Comparison of ENCODE assay signal across 26 mouse cellular contexts in the genomic region with DNA sequence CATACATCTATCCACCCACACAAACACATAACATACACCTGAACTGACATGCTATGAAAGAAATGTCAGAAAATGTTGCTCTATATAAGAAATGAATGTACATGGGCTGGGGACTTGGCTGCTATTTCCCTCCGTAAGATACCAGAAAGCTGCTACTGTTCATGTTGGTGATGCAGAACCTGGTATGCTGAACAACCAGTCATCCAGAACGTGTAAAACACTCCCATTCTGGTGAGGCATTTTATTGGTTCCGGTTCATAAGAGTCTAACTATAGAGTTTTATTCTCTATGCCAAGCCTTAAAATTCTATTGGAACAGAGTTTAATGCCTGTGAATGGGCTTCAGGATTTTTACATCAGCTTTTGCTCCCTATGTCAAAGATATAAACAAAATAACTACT. TPM values are rescaled to one million over a fixed set of nuclear protein-coding genes. Genes with fewer than 3 reads are reported as not detected.
A peak's percentile ranks its signal among the peaks of the same experiment; 100 is the strongest.
DNase-seq lines count a peak whose midpoint lies in the region; ATAC-seq and TF ChIP-seq lines count a peak whose summit lies in the region.
"Had no signal": no experiment of that assay in that cellular context is flagged by ENCODE, and none has a peak within 500 bp of the region (broad histone marks: within the 10 kb centered on the region; RNA-seq: fewer than 3 reads in every experiment).

No protein-coding gene starts in this region.

- H3K27ac ChIP-seq in kidney, adult 2 months (ENCODE audit: insufficient read depth, low read depth, low read length), result no peak overlapping the region
- peak overlapping the region; percentile 80 for H3K27ac ChIP-seq in kidney, embryonic 15.5 days
- no peak overlapping the region for H3K27ac ChIP-seq in intestine, embryonic 15.5 days
- H3K27ac ChIP-seq: embryonic facial prominence, embryonic 12.5 days; embryonic facial prominence, embryonic 15.5 days; gastrocnemius, adult 2 months; heart, embryonic 15.5 days; hindbrain, embryonic 10.5 days; hindbrain, embryonic 13.5 days had no signal

- no peaks in the 10 kb centered on the region; the same call in 1 of the 2 replicates for H3K4me1 ChIP-seq in kidney, adult 2 months (ENCODE audit: control insufficient read depth, insufficient read depth, low read length)
- peaks cover 61% of the 10 kb centered on the region for H3K4me1 ChIP-seq in kidney, embryonic 15.5 days
- no peaks in the 10 kb centered on the region for H3K4me1 ChIP-seq in intestine, embryonic 15.5 days (replicated peaks)
- H3K4me1 ChIP-seq: embryonic facial prominence, embryonic 15.5 days; heart, embryonic 15.5 days had no signal

- DNase-seq in kidney, adult 2 months, result peak; percentile 35
- no peak for DNase-seq in kidney, postnatal 25 days
- DNase-seq in kidney, postnatal 10 days, result no peak
- DNase-seq in Muller cell, postnatal 12 days (ENCODE audit: inconsistent ontology term), result peak; percentile 24
- peak; percentile 8 for DNase-seq in kidney, postnatal 14 days
- DNase-seq: adrenal gland, adult 2 months; adrenal gland, postnatal 14 days; cerebellum, adult 11 months; cerebellum, adult 2 months; cerebellum, adult 9-11 months; cerebellum, postnatal 25 days; forebrain, postnatal 0 days; gastrocnemius, adult 2 months; gastrocnemius, postnatal 14 days; heart, adult 11 months; heart, postnatal 10 days; heart, postnatal 36 days had no signal

- H3K9ac ChIP-seq in kidney, embryonic 15.5 days, result no peak overlapping the region
- H3K9ac ChIP-seq in intestine, embryonic 15.5 days, result no peak overlapping the region
- H3K9ac ChIP-seq: embryonic facial prominence, embryonic 12.5 days; embryonic facial prominence, embryonic 15.5 days; forebrain, postnatal 0 days; heart, embryonic 12.5 days; heart, embryonic 15.5 days; hindbrain, embryonic 13.5 days had no signal

- H3K4me3 ChIP-seq in kidney, adult 2 months (ENCODE audit: insufficient read depth, low read depth, low read length), result no peak overlapping the region
- no peak overlapping the region for H3K4me3 ChIP-seq in kidney, embryonic 15.5 days (replicated peaks)
- H3K4me3 ChIP-seq in intestine, embryonic 15.5 days (replicated peaks), result no peak overlapping the region
- H3K4me3 ChIP-seq: embryonic facial prominence, embryonic 12.5 days; embryonic facial prominence, embryonic 15.5 days; gastrocnemius, adult 2 months; heart, embryonic 12.5 days; heart, embryonic 15.5 days; hindbrain, embryonic 10.5 days; hindbrain, embryonic 13.5 days had no signal

- no peaks in the 10 kb centered on the region for H3K27me3 ChIP-seq in kidney, adult 2 months (replicated peaks; ENCODE audit: control insufficient read depth, insufficient read depth, low read length)
- no peaks in the 10 kb centered on the region for H3K27me3 ChIP-seq in kidney, embryonic 15.5 days
- H3K27me3 ChIP-seq in intestine, embryonic 15.5 days (replicated peaks), result no peaks in the 10 kb centered on the region
- H3K27me3 ChIP-seq: embryonic facial prominence, embryonic 12.5 days; embryonic facial prominence, embryonic 15.5 days; hindbrain, embryonic 13.5 days had no signal

- TF ChIP-seq POLR2A in kidney, adult 2 months (IDR thresholded peaks at IDR 0.05; ENCODE audit: low read depth, low read length), result no peak

- ATAC-seq in kidney, embryonic 15.5 days (replicated peaks; ENCODE audit: low FRiP score), result peak; percentile 76
- ATAC-seq in intestine, embryonic 15.5 days, result no peak
- ATAC-seq: forebrain, embryonic 14.5 days; forebrain, postnatal 0 days had no signal

- H3K9me3 ChIP-seq in kidney, embryonic 15.5 days (replicated peaks), result no peaks in the 10 kb centered on the region
- H3K9me3 ChIP-seq in intestine, embryonic 15.5 days, result no peaks in the 10 kb centered on the region
- H3K9me3 ChIP-seq: embryonic facial prominence, embryonic 12.5 days; embryonic facial prominence, embryonic 15.5 days; heart, embryonic 12.5 days; heart, embryonic 15.5 days; hindbrain, embryonic 10.5 days; hindbrain, embryonic 13.5 days had no signal

- H3K36me3 ChIP-seq in kidney, adult 2 months (ENCODE audit: control insufficient read depth, insufficient read depth, low read length), result no peaks in the 10 kb centered on the region
- H3K36me3 ChIP-seq in kidney, embryonic 15.5 days, result no peaks in the 10 kb centered on the region
- H3K36me3 ChIP-seq in intestine, embryonic 15.5 days, result no peaks in the 10 kb centered on the region
- H3K36me3 ChIP-seq: embryonic facial prominence, embryonic 12.5 days; embryonic facial prominence, embryonic 15.5 days; heart, embryonic 12.5 days; heart, embryonic 15.5 days; hindbrain, embryonic 10.5 days; hindbrain, embryonic 13.5 days had no signal

- TF ChIP-seq CTCF in kidney, adult 2 months (conservative IDR thresholded peaks at IDR 0.05; ENCODE audit: insufficient read depth, insufficient read length, low read depth, low read length), result no peak

- no peak overlapping the region for H3K4me2 ChIP-seq in kidney, embryonic 15.5 days
- no peak overlapping the region for H3K4me2 ChIP-seq in intestine, embryonic 15.5 days (replicated peaks)
- H3K4me2 ChIP-seq: embryonic facial prominence, embryonic 12.5 days; embryonic facial prominence, embryonic 15.5 days; heart, embryonic 12.5 days; heart, embryonic 15.5 days; hindbrain, embryonic 13.5 days had no signal

- 35% methylated on average over 3 of the region's 3 CpGs for WGBS in kidney, adult 2 months
- 44% methylated on average over 3 of the region's 3 CpGs for WGBS in kidney, embryonic 15.5 days
- WGBS in intestine, embryonic 15.5 days, result 73% methylated on average over 3 of the region's 3 CpGs

RNA-seq across cellular contexts. Expression of gene Bmpr1b, which starts 55.0 kb away (rescaled TPM):
- polyA plus RNA-seq in kidney, adult 2 months (2012; rRNA removed), result 1.4 and 2.0 TPM in 2 replicates
- 8.1 and 8.5 TPM in 2 replicates for polyA plus RNA-seq in kidney, embryonic 15.5 days (2015; fragmentation: Nextera tagmentation; extraction: Ambion mirVana)
- 1.1 and 1.3 TPM in 2 replicates for polyA plus RNA-seq in intestine, embryonic 15.5 days (2015; fragmentation: Nextera tagmentation; extraction: Ambion mirVana)

Comparison
In these comparisons a context has a peak if more than half of its experiments do, and no peak if none do; other contexts are left out.
1. DNase-seq: peak in kidney, adult 2 months (single experiment), Muller cell, postnatal 12 days (single experiment) and kidney, postnatal 14 days (single experiment); none in kidney, postnatal 25 days (0 of 2) and kidney, postnatal 10 days (single experiment).